Mouse (Mus musculus) limb, embryonic 13.5 days (tissue): ENCODE data around the gene Supt6. TPM values are rescaled to one million over a fixed set of nuclear protein-coding genes. Genes with fewer than 3 reads are reported as not detected.

Source experiments
- ATAC-seq: fragments of 200-750 bp; cut with Nextera tagmentation; 2 replicates; pipeline ENCODE4 v1.8.0; 2017; ENCODE audit warnings: low read depth, moderate number of reproducible peaks, moderate TSS enrichment; ENCODE audit not compliant: low FRiP score
- H3K27ac ChIP-seq: fragments of 300-500 bp; sonication (generic); 2 replicates; pipeline ENCODE4 v1.5.1; 2015; ENCODE audit warnings: inconsistent platforms, mild to moderate bottlenecking, moderate library complexity
- H3K27me3 ChIP-seq: fragments of 300-500 bp; sonication (generic); 2 replicates; pipeline ENCODE4 v1.6.1; 2015; ENCODE audit warnings: mild to moderate bottlenecking, inconsistent platforms
- H3K36me3 ChIP-seq: fragments of 300-500 bp; sonication (generic); 2 replicates; pipeline ENCODE4 v1.6.1; 2015; ENCODE audit warnings: inconsistent platforms, mild to moderate bottlenecking, moderate library complexity
- H3K4me1 ChIP-seq: fragments of 300-500 bp; sonication (generic); 2 replicates; pipeline ENCODE4 v1.6.1; 2015; ENCODE audit warnings: inconsistent platforms
- H3K4me2 ChIP-seq: fragments of 300-500 bp; sonication (generic); replicated peaks from 2 replicates; pipeline ENCODE4 v1.6.1; 2015; ENCODE audit warnings: inconsistent platforms, mild to moderate bottlenecking, moderate library complexity
- H3K4me3 ChIP-seq: fragments of 300-500 bp; sonication (generic); 2 replicates; pipeline ENCODE4 v1.5.1; 2015; ENCODE audit warnings: moderate library complexity, mild to moderate bottlenecking, inconsistent platforms
- H3K9ac ChIP-seq: fragments of 300-500 bp; sonication (generic); 2 replicates; pipeline ENCODE4 v1.6.1; 2015; ENCODE audit warnings: mild to moderate bottlenecking, inconsistent platforms
- H3K9me3 ChIP-seq: fragments of 300-500 bp; sonication (generic); 2 replicates; pipeline ENCODE4 v1.6.1; 2016; ENCODE audit warnings: inconsistent platforms
- WGBS: fragments of 180-500 bp; shearing (Covaris S2); methylation state at CpG from one replicate; pipeline ENCODE4 v1.1.7; 2015; 5-methylcytosine and 5-hydroxymethylcytosine counted together
- polyA plus RNA-seq: library from polyadenylated mRNA; unstranded; fragments of >200 nt; fragmentation: Nextera tagmentation; extraction: Ambion mirVana; gene quantifications from 2 replicates; pipeline ENCODE4 v1.2.1, GENCODE M21; 2015

Supt6 gene
- polyA plus RNA-seq, 1 experiment from 2014 or later: 33.2 TPM

GRCm38 (mm10) chr11:78168541-78169468 is 77.0 kb downstream of the Supt6 start:
- Histone ChIP-seq H3K27me3 (no peaks in the 10 kb centered on the region), H3K9me3 (no peaks in the 10 kb centered on the region), H3K4me3 (no peak overlapping the region), H3K4me1 (peaks cover 13% of the 10 kb centered on the region), H3K9ac (no peak overlapping the region), H3K36me3 (peaks cover 25% of the 10 kb centered on the region), H3K4me2 (no peak overlapping the region), H3K27ac (no peak overlapping the region)
- no peak for ATAC-seq
- 58% methylated on average over 19 of the region's 19 CpGs for WGBS

DNA sequence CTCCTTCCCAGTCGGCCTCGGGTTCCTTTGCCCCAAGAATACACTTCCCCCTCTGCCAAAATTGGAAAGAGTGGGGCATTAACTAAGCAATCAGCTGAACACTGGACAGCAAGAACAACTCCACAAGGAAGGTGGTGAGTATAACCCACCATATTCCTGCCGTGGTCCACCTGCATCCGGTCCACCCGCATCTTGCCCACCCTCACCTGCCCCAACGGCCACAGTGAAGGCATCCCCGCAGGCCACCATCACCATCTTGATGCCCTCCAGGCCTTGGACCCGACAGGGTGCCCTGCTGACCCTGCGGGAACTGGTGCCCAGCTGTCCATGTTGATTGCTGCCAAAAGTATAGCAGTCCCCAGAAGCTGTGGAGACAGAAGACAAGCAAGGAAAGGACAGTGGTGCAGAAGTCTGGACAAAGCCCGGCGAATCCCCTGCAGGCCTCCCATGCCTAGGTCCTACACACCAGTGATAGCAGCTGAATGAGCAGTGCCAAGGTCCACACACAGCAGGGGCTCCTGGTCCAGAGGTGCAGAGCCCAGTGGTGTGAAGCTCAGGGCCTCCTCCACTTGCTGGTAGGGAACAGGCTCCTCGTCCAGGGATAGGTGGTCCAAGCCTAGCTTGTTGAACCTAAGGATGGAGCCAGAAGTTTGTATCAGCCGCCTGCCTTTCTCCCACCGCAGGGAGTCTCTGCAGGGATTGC is 78.4 kb downstream of the Supt6 start:
- ATAC-seq: no peak
- Histone ChIP-seq H3K9me3 (no peaks in the 10 kb centered on the region), H3K27ac (no peak overlapping the region), H3K4me3 (no peak overlapping the region), H3K36me3 (peaks cover 22% of the 10 kb centered on the region), H3K27me3 (no peaks in the 10 kb centered on the region), H3K4me1 (peaks cover 25% of the 10 kb centered on the region), H3K9ac (no peak overlapping the region), H3K4me2 (no peak overlapping the region)
- WGBS: 86% methylated on average over 14 of the region's 14 CpGs

DNA sequence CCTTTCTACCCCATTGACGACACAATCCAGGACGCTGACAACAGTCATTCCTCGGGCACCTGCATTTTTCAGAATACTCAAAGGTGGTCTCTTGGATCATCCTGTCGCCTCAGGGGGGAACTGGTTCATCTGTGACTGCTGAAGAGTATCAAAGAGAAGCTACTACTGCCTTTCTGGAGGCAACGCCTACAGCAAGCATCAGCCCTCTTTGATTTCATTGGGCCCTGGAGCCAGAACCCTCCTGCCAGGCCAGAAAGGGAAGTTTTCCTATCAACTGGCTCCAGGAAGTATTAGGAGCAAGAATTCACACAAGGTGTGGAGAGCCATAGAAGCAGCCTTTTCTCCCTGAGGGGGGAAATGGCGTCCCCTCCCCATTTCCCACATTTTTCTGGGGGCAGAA is 79.1 kb downstream of the Supt6 start:
- Histone ChIP-seq H3K27ac (no peak overlapping the region), H3K4me2 (peak overlapping the region; percentile 91), H3K4me1 (peaks cover 33% of the 10 kb centered on the region), H3K27me3 (no peaks in the 10 kb centered on the region), H3K9me3 (no peaks in the 10 kb centered on the region), H3K9ac (no peak overlapping the region), H3K4me3 (no peak overlapping the region), H3K36me3 (peaks cover 22% of the 10 kb centered on the region)
- 68% methylated on average over 6 of the region's 6 CpGs for WGBS
- no peak for ATAC-seq

DNA sequence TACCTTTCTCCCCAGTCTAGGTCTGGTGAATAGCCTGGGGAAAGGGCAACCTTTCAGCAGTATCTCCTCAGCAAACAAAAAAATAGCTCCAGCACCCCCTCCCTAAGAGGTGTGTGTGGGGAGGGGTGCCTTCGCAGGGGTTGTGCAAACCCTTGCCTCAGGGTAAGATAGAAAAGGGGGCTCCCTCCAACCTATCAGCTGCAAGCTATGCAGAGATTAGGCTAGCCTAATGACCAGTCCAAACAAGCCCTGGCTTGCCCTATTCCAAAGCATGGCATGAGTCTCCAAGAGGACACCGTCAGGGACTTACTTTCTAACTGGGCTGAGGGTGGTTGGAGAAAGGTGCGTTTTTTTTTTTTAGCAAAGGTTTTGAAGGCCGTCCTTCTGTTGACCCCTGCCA is 79.6 kb downstream of the Supt6 start:
- H3K9me3 ChIP-seq: no peaks in the 10 kb centered on the region
- H3K4me1 ChIP-seq: peaks cover 36% of the 10 kb centered on the region
- H3K4me3 ChIP-seq: peak overlapping the region; percentile 100
- ATAC-seq: no peak
- peaks cover 25% of the 10 kb centered on the region for H3K36me3 ChIP-seq
- peak overlapping the region; percentile 91 for H3K4me2 ChIP-seq
- no peaks in the 10 kb centered on the region for H3K27me3 ChIP-seq
- WGBS: 38% methylated on average over 4 of the region's 4 CpGs
- H3K27ac ChIP-seq: peak overlapping the region; percentile 87
- peak overlapping the region; percentile 99 for H3K9ac ChIP-seq

DNA sequence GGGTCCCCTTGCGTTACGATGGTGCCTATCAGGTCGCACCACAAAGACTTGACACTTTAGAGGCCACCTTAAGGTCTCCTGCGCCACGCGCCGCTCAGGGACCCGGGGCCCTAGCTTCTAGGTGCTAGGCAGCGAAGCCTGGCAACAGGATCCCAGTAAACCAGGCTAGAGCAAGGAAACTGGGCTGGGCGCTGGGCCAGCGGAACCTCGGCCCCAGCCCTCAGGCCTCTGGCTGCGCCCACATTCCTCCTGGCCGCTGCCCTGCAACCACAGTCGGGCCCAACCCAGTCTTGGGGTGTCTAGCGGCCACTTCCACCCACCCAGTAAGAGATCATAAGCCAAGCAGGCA is 80.1 kb downstream of the Supt6 start:
- Histone ChIP-seq H3K9me3 (no peaks in the 10 kb centered on the region), H3K4me2 (peak overlapping the region; percentile 91), H3K27ac (peak overlapping the region; percentile 87), H3K36me3 (peaks cover 25% of the 10 kb centered on the region), H3K9ac (peak overlapping the region; percentile 99), H3K4me1 (peaks cover 41% of the 10 kb centered on the region), H3K27me3 (no peaks in the 10 kb centered on the region), H3K4me3 (peak overlapping the region; percentile 100)
- 5% methylated on average over 16 of the region's 16 CpGs for WGBS
- ATAC-seq: peak; percentile 20

GRCm38 (mm10) chr11:78164924-78165760 is 80.6 kb downstream of the Supt6 start, which contains the start of gene Traf4:
Traf4 (minus strand) TSS chr11:78165589.
- WGBS: under 1% methylated on average over 67 of the region's 78 CpGs
- Histone ChIP-seq H3K36me3 (peaks cover 31% of the 10 kb centered on the region), H3K27me3 (no peaks in the 10 kb centered on the region), H3K9me3 (no peaks in the 10 kb centered on the region), H3K4me2 (peak within 1 kb of the TSS; percentile 91), H3K9ac (peak within 1 kb of the TSS; percentile 99), H3K4me3 (peak within 1 kb of the TSS; percentile 100), H3K4me1 (peaks cover 46% of the 10 kb centered on the region), H3K27ac (peak within 1 kb of the TSS; percentile 100)
- peak; percentile 78 for ATAC-seq

DNA sequence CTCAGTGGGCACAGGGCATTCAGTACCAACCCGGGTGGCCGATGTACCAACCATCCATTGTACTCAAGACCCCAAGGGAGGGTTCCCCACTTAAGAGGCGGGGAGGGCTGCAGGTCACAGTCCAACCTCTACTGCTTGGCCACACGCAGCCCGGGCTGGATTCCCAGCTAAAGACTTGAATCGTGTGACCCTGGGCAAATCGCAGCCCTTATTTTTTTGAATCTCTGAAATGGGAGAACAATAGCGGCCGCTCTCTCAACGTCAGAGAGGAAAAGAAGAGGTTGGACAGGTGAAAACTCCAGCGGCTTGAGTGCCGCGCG is 81.2 kb downstream of the Supt6 start:
- Histone ChIP-seq H3K9me3 (no peaks in the 10 kb centered on the region), H3K4me1 (peaks cover 49% of the 10 kb centered on the region), H3K27me3 (no peaks in the 10 kb centered on the region), H3K27ac (peak overlapping the region; percentile 100), H3K4me2 (peak overlapping the region; percentile 91), H3K9ac (peak overlapping the region; percentile 99), H3K36me3 (peaks cover 37% of the 10 kb centered on the region), H3K4me3 (peak overlapping the region; percentile 100)
- 0% methylated on average over 14 of the region's 14 CpGs for WGBS
- ATAC-seq: no peak

DNA sequence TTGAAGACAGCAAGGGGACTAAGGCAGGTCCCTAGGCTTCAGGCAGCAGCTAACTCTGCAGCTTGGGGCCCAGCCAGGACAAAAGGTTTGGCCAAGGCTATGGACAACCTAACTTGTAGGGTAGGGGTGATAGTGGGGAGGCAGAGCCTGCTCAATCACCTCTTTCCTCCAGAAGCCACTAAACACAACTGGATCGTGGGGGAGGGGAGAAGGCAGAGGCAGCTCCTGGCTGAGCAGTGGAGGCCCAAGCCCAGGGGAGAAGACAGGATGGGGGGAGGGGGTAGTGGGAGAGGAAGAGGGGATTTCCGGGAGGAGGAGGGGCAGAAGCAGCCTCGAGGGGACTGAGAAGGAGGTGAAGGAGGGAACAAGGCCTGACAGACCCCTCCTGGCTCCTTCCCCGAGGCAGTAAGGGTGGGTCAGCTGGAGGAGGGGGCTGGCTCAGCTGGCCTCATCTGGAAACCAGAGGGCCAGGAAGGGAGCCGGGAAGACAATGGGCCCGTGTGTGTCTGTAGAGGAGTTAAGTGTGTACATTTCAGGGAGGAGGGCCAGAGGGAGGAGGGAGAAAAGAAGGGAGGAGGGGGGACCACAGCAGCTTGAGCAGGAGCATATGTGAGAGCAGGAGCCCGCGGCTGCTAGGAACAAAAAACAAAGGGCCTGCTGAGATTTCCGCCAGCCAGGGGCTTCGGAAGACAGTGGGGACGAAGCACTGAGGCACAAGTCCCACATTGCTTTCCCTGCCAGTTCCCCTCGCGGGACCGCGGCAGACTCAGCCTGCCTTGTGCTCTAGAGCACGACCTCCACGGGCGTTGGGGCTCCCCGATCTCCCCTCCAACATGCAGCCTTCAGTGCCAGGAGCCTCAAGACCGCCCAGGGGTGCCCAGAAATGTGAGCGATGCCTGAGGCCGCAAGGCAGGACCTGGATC is 81.8 kb downstream of the Supt6 start:
- Histone ChIP-seq H3K36me3 (peaks cover 43% of the 10 kb centered on the region), H3K4me1 (peaks cover 54% of the 10 kb centered on the region), H3K4me3 (peak overlapping the region; percentile 100), H3K27ac (peak overlapping the region; percentile 100), H3K4me2 (peak overlapping the region; percentile 91), H3K27me3 (no peaks in the 10 kb centered on the region), H3K9me3 (no peaks in the 10 kb centered on the region), H3K9ac (peak overlapping the region; percentile 99)
- ATAC-seq: peak; percentile 65
- WGBS: 0% methylated on average over 22 of the region's 22 CpGs

- Histone ChIP-seq H3K4me1 (peaks cover 59% of the 10 kb centered on the region), H3K9me3 (no peaks in the 10 kb centered on the region)
These were observed 82.7 kb downstream of the Supt6 start for GRCm38 (mm10) chr11:78163045-78163444.

GRCm38 (mm10) chr11:78162504-78162903 is 83.3 kb downstream of the Supt6 start:
- peak overlapping the region; percentile 99 for H3K9ac ChIP-seq
- peak overlapping the region; percentile 100 for H3K27ac ChIP-seq
- H3K4me2 ChIP-seq: peak overlapping the region; percentile 91
- H3K27me3 ChIP-seq: no peaks in the 10 kb centered on the region
- no peak for ATAC-seq
- H3K4me1 ChIP-seq: peaks cover 63% of the 10 kb centered on the region
- 38% methylated on average over 6 of the region's 6 CpGs for WGBS
- peaks cover 51% of the 10 kb centered on the region for H3K36me3 ChIP-seq
- H3K9me3 ChIP-seq: no peaks in the 10 kb centered on the region
- peak overlapping the region; percentile 100 for H3K4me3 ChIP-seq

More at GRCm38 (mm10) chr11:78163045-78163444, 82.7 kb downstream of the Supt6 start:
- 51% methylated on average over 2 of the region's 2 CpGs for WGBS
- H3K27me3 ChIP-seq: no peaks in the 10 kb centered on the region
- peak overlapping the region; percentile 100 for H3K27ac ChIP-seq
- peaks cover 51% of the 10 kb centered on the region for H3K36me3 ChIP-seq
- no peak for ATAC-seq
- peak overlapping the region; percentile 99 for H3K9ac ChIP-seq
- H3K4me2 ChIP-seq: peak overlapping the region; percentile 91
- peak overlapping the region; percentile 100 for H3K4me3 ChIP-seq

GRCm38 (mm10) chr11:78161968-78162367 is 83.8 kb downstream of the Supt6 start:
- peaks cover 65% of the 10 kb centered on the region for H3K4me1 ChIP-seq
- H3K9ac ChIP-seq: peak overlapping the region; percentile 99; the same call in 1 of the 2 replicates
- peak overlapping the region; percentile 91 for H3K4me2 ChIP-seq

More at GRCm38 (mm10) chr11:78161968-78162367, 83.8 kb downstream of the Supt6 start:
- no peak for ATAC-seq
- Histone ChIP-seq H3K27ac (peak overlapping the region; percentile 100), H3K27me3 (no peaks in the 10 kb centered on the region), H3K4me3 (peak overlapping the region; percentile 100), H3K9me3 (no peaks in the 10 kb centered on the region), H3K36me3 (peaks cover 52% of the 10 kb centered on the region)
- WGBS: 41% methylated on average over 4 of the region's 4 CpGs
